Mouse (Mus musculus) layer of hippocampus, adult 8-10 months (tissue): Measurements from ENCODE around the gene Prl8a6. TPM values are rescaled to one million over a fixed set of nuclear protein-coding genes. Genes with fewer than 3 reads are reported as not detected.

Experiments used
- DNase-seq, 2 experiments: peaks; one replicate each; pipeline ENCODE4 v3.0.0; 2022; ENCODE audit warnings: low spot score in 2 of 2
- total RNA-seq, 4 experiments: library from RNA; stranded (reverse); gene quantifications; 2 replicates each; pipeline ENCODE4 v1.2.4; 2022

Gene Prl8a6
- total RNA-seq = not detected

DNA sequence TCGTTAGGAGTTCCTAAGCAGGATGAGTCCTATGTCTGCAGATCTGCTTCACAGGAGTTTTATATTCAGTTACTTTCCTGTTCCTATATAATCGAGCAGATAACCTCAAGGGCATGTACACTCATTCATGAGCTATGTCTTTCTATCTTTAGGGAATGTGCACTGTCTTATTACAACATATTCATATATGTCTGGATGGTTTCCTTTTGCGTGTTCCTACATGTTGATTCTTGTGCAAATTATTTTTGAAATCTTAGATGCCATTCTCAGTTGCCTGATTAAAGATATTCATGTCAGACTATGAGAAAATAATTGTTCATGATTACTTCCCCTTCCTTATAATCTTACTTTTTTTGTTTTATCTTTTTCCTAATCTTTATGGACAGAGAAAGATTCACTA lies at the start of gene Prl8a6:
Gene Prl8a6 (minus strand): TSS at position 101 of the 400 bp plus-strand sequence.
- no peak for DNase-seq

DNA sequence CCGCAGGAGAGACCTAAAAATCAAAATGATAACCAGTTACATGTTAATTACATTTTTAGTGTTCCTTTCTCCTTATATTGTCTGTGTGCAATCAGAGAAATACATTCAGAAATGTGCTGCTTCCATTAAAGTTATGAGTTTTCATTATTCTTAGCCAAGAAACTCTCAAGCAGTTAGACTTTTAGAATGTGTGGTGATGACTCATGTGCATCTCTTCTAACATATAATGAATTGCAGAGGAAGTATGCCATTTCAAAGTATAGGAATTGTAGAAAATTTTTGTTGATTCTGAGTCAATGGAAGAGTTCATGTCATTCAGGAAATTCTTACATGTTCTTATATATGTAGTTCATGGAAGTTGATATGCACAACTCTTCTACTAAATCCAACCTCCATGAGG lies 5.3 kb downstream of the Prl8a6 start:
- DNase-seq = no peak

DNA sequence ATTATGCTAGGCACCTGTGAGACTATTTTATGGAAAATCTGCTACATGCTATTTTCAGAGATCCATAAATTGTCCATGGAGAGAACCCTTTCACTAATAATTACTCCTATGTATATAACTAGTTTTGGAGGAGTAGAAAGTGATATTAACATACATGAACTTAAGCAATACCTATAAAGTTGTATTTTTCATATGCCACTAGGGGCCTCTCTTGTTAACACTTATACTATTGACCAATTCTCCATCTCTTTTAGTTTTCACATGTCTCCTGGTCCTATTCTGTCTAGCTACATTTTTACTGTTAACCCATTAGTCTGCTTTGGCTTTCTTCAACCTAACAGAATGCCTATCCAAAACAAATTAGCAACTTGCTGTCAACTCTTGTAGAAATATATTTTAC lies 24.8 kb downstream of the Prl8a6 start:
- no peak for DNase-seq

DNA sequence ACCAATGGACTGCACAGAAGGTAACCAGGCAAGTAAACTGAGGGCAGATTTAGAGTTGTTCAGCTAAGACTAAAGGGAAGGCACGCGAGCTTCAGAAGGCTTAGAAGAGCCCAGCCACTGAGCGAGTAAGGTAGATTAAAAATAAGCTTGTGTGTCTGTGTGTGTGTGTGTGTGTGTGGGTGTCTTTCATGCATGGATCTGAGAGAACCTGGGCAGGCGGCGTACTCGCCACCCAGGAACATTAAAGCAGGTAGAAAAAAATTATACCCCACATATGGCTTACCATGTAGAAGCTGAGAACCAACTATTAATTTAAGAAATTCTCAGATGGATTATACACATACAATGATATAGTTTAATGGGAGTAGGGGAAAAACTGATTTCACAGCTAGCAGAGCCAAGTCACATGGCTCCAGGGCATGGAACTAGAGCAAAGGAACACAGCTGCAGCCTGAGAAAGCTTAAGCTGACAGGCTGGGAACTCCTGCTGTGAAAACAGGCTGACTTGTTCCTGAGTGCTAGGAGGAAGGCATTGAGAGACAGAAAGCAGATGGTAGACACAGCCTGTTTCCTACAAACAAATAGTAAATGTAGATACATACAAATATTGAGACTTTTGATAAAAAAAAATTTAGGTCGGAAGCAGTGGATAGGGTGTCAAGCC lies 39.3 kb downstream of the Prl8a6 start:
- DNase-seq = no peak

DNA sequence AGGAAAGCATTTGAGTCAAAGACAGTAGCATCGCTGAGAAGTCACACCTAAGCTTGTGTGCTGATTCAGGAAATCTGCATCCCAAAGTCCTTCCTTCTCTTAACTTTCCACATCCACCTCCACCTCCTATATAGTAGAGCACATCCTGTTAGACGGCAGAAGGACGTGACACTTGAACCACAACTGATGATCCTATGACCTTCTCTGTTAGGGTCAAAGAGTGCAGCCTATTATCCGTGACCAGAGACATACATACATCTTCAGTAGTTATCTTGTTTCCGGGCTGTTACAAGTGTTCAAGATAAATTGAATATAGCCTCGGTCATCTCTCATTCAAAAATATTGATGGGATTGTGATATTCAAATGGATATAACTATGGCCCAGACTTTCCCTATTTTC lies 47.7 kb downstream of the Prl8a6 start, which contains the start of gene Prl2b1:
Gene Prl2b1 (minus strand): TSS at position 101 of the 400 bp plus-strand sequence.
- no peak for DNase-seq

Other genes with a start within 250 kb of the Prl8a6 start
- not detected for gene Prl3c1, start 242.0 kb downstream of the Prl8a6 start, total RNA-seq
- not detected for gene Prl3b1, start 196.8 kb downstream of the Prl8a6 start, total RNA-seq
- not detected for gene Prl3a1, start 179.3 kb downstream of the Prl8a6 start, total RNA-seq
- gene Prl6a1, start 126.1 kb downstream of the Prl8a6 start, total RNA-seq = not detected
- not detected for gene Prl8a2, start 93.0 kb downstream of the Prl8a6 start, total RNA-seq
- gene Prl2b1, start 47.8 kb downstream of the Prl8a6 start, total RNA-seq = not detected
- gene Prl8a8, start 74.5 kb upstream of the Prl8a6 start, total RNA-seq = not detected
- not detected for gene Prl8a9, start 125.9 kb upstream of the Prl8a6 start, total RNA-seq
- not detected for gene Prl8a1, start 143.5 kb upstream of the Prl8a6 start, total RNA-seq
- not detected for gene Prl7b1, start 171.9 kb upstream of the Prl8a6 start, total RNA-seq
- not detected for gene Prl7a1, start 203.8 kb upstream of the Prl8a6 start, total RNA-seq
- not detected for gene Prl7a2, start 229.3 kb upstream of the Prl8a6 start, total RNA-seq